Mouse (Mus musculus) kidney, adult 2 months (tissue): ENCODE results near the gene Pitx3.

Source experiments
- CTCF ChIP-seq: fragments of 200-500 bp; conservative IDR thresholded peaks from 2 replicates; pipeline ENCODE4 v1.5.1; 2011; ENCODE audit warnings: low read depth, mild to moderate bottlenecking, control low read depth, low read length, moderate library complexity, mixed read lengths; ENCODE audit not compliant: insufficient read depth, insufficient read length
- POLR2A ChIP-seq: fragments of 200-500 bp; IDR thresholded peaks from one replicate; pipeline ENCODE4 v1.6.1; 2011; ENCODE audit warnings: low read depth, low read length, control low read depth

DNA sequence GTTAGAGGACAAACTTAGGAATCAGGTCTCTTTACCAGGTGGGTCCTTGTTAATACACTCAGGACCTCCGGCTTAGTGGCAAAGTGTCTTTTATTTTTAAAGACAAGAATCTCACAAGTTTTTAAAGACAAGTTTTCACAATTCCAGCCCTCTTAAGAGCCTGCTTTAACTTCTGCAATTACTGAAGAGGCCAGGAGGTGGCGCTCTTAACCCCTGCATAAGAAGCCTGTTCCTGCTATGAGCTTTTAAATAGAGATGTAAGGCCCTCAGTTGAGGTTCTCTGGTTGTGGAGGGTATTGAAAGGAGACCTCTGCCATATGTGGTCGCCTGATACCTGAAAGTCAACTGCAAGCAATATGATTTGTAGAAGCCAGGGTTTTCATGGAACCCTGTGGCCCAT, 61.8 kb downstream of the Pitx3 start:
- TF ChIP-seq POLR2A (no peak), CTCF (peak; percentile 50)
